Mouse (Mus musculus): ENCODE data around the gene Cfap44.

Cfap44 gene

DNA sequence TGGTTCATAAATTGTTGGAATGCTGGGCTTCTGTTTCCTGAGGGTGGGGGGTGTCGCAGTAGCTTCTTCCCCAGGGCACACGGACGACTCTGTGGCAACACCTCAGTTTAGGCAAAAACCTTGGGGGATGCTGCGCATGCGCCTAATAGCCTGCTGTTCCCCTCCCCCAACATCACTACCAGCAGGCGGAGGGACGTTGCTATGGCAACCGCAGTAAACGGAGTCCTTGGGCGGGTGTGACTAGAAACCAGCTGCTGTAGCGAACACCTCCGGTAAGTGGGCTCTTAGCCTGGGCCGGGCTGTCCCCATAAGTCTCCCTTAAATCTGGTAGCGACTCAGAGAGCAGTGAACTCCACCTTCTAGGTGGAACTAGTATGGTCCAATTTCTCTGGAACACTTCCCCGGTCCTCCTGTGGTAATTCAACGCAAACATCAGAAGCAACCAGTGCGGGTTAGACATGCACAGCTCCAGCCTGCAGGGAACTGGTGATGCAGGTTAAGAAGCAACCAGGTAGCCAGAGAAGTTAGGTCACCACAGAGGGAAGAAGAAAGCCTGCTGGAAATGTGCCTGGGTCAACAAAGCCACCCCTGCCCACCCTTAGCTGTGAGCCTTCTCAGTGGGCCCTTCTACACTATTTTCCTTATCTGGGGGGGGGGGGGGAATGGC, at the start of gene Cfap44:
Gene Cfap44 (plus strand): TSS at position 220 of the 667 bp plus-strand sequence.
- peak; percentile 82 for DNase-seq (ENCODE audit: low spot score)

DNA sequence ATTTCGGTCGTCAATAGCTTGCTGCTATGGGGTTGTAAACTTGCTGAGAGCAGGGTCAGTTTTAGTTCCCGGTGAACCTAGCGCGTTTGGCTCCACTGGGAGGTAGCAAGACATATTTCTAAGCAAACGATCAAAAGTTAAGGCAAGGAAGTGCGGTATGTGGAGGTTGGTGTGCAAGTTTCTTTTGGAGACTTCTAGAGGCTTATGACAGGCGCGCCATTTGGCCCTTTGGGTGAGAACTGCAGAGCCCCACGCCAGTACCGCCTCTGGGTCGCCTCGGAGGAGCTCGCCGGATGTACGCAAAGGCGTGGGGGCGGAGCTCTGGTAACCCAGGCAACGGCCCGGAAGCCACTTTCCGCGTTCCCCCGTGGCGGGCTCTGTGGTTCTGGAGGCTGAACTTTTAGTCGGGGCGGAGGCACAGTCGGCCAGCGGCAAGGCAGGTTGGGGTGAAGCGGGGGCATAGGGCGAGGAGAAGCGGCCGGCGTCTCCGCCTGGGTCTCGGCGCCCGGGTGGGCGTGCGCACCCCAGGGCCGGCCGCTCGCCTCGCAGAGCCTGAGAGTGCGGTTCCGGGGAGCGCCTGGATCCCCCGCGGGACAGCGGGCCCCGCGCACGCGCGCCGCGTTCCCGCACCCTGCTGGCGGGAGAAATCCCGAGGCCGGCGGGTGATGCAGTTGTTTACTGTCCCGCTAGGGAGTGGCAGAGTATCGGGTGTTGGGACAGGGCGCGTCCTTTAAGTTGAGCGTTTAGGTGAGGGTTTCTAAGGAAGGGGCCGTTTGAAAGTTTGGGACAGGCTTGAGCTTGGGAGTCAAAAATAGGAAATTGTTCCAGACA, 47.3 kb upstream of the Cfap44 start, which contains the start of gene Spice1:
Gene Spice1 (plus strand): TSS at position 51 of the 831 bp plus-strand sequence.
- peak; percentile 90 for DNase-seq (ENCODE audit: low spot score)

DNA sequence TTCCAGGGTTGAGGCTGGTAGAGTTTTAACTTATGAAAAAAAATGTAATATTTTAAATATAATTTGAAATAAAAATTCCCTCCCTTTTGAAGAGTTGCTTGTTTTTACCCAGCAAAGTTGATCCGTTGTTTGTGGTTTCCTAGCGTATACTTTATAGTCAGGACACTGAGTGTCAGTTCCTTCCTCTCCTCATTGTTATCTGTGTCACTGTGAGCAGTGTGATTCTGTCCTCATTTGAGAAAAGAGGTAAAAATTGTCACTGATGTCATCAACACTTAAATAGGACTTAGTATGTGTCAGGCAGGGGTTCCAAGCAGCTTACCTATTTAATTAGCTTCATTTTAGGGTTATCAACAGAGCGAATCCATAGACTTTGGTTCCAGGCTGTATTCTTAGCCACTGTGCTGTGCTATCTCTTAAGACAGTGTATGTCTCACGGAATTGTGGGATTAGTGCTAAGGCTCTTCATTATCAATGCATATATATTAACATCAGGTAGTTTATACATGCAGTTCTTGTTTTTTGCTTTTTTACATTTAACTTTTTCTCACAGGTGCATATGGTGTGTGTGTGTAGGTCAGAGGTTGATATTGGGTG, 44.7 kb upstream of the Cfap44 start:
- no peak for DNase-seq (ENCODE audit: low spot score)

DNA sequence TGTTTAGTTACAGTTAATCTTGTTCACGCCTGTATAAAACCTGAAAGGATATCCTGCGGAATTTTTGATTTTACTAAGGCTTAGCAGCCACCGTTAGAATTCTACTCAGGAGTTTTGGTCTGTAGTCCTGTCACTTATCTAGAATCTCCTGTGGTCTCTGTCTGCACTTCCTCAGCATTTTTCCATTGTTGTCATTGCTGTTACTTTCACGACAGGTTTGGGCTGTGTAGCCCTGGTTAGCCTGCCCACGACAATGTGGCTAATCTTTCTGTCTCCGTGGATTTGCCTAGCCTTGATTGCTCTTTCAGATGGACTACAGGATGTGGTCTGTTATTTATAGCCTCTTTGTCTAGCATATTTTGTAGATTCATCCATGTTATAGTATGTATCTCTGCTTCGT, 38.3 kb upstream of the Cfap44 start:
- DNase-seq (ENCODE audit: low spot score) = no peak

DNA sequence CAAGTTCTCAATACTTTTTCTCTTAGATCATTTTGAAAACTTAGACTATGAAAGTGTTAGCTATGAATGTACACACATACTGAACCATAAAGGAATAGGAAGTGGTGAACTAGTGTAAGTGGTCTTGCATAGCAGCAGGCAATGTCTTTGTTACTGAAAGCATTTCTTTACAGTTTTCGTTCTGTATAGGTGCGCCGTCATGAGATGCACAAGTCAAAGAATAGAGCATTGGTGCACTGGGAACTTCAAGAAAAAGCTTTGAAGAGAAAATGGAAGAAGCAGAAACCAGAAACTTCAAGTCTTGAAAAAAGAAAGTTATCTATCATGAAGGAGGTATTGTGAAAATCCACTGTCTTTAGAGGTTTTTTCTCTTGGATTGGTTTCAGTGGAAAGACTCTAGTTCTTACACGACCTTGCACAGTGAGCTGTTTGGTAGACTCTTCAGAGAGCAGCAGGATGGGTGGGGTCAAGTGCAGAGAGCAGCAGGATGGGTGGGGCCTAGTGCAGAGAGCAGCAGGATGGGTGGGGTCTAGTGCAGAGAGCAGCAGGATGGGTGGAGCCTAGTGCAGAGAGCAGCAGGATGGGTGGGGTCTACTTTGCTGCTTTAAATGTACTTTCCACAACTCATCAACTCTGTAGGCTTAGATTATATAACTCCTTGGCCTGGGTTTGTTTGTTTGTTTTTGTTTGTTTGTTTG, 36.9 kb upstream of the Cfap44 start:
- DNase-seq (ENCODE audit: low spot score) = no peak

DNA sequence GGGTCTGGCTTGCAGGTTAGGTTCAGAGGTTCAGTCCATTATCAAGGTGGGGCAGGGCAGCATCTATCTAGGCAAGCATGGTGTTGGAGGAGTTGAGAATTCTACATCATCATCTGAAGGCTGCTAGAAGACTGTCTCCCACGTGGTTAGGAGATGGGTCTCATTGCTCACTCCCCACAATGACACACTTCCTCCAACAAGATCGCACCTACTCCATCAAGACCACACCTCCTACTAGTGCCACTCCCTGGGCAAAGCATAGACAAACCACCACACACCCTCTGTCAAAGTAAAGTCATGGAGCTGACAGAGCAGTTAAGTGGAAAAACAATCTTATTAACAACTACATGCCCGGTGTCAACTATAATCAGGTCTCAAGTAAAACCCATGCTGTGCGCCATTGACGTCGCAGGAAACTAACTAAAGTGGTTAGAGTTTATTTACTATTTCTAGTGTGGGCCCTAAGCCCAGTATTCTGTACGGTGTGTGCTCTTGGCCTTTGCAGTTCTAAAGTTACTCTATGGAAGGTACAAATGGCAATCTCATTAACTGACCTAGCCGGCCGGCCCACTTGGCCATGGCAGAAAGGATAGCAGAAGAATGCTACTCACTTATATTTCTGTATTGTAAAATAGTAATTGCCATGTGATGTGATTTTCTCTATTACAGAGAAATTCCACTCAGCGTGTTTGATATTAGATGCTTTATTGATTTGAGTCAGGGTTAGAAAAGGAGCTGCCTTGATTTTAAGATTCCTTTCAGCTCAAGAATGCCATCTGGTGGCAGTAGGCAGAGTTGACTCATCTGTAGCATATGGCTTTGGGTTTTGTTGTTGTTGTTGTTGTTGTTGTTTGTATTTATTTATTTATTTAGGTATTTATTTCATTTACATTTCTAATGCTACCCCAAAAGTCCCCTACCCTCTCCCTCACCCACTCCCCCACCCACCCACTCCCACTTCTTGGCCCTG, 32.4 kb upstream of the Cfap44 start:
- peak; percentile 14 for DNase-seq (ENCODE audit: low spot score)

DNA sequence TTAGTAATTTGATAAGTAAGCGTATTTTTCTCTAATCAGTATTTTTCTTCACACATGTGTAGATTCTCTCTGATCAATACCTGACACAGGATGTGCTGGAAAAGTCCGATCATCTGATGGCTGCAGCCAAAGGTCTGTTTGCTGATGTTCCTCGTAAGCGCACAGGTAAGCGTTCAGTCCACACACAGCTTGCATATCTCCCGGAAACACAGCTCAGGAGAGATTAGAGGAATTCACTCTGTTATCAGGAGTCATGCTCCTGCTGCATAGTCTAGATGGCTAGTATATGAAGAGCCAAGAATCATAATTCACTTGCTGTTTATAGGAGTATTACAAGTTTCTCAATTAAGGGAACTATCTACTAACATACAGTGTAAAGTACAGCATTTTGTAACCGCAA, 29.1 kb upstream of the Cfap44 start:
- DNase-seq (ENCODE audit: low spot score) = no peak

DNA sequence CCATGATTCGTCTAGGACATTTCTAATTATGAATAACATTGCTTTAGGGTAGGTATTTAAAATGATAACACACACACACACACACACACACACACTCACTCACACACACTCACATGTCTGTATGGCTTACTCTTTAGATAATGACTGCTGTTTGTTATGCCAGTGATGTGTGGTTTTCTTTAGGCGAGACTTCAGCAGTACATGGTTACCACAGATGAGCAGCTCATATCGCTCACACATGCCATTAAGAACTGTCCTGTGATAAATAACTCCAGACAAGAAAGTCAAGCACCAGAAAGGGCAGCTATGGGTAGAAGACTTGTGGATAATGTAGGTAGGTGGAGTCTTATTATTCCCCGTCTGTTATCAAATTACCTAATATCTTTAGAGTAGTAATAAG, 19.1 kb upstream of the Cfap44 start:
- DNase-seq (ENCODE audit: low spot score) = no peak

DNA sequence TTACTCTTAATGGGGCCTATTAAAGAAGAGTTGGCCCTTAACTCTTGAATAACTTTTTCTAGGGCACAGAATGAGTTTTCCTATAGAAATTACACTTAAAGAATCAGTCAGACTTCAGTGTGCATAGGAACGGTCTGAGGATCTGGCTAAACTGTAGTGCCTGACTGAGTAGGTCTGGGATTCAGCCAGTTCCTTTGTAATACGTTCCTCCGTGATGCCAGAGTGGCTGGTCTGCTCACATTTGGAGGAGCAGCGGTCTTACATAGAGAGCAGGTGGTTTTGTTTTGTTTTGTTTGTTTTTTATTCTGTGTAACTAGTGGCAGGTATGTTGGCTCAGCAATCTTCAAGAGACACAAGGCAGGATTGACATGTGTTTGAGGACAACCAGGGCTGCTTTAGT, 14.6 kb upstream of the Cfap44 start:
- DNase-seq (ENCODE audit: low spot score) = no peak

DNA sequence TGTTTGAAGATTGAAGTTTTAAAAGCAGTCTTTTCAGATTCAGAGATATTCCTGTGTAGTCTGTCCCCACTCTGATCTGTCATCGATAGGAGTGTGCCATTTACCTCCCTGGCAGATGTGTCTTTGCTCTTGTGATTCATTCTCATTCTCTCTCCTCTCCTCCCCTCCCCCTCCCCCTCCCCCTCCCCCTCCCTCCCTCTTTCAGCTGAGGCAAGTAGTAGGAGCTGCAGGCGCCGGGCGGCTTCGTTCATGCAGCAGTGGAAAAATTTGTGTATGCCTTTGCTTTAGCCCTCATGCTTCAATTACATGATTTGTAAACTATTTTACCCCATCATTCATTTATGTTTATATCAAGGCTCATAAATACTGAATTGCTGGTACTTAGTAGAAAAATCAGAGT, 13.0 kb upstream of the Cfap44 start:
- no peak for DNase-seq (ENCODE audit: low spot score)

DNA sequence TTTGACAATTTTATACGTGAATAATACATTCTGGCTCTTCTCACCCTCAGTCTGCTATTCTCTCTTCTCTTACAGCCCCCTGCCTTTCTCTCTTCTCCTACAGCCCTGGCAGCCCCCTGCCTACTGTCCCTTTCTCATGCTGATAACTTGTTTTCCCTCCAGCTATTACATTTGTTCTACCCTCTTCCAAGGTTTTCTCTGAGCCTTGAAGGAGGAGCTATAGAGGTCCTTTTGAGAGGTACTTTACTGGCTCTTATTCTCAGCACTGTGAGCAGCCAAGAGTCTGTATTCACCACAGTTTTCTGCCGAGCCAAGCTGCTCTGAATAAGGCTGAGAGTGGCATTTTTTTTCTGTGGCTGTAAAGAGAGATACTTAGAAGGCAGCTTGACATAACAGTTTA, 11.0 kb upstream of the Cfap44 start:
- no peak for DNase-seq (ENCODE audit: low spot score)

DNA sequence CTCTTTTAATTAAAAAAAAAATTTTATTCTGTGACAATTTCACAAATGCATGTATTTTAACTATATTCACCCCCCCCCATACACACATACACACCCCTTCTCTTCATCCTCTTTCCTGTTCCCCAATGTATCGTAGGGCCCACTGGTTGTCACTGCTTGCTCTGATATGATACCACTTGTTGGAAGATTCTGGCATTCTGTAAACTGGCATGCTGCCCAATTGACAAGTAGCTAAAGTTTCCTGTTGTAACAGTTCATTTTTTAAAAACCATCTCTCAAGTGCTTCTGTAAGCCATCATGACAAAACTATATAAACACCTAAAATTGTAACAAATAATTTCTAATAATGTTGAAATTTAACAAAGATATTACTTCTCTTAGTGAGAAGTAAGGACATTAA, 10.3 kb upstream of the Cfap44 start:
- no peak for DNase-seq (ENCODE audit: low spot score)

DNA sequence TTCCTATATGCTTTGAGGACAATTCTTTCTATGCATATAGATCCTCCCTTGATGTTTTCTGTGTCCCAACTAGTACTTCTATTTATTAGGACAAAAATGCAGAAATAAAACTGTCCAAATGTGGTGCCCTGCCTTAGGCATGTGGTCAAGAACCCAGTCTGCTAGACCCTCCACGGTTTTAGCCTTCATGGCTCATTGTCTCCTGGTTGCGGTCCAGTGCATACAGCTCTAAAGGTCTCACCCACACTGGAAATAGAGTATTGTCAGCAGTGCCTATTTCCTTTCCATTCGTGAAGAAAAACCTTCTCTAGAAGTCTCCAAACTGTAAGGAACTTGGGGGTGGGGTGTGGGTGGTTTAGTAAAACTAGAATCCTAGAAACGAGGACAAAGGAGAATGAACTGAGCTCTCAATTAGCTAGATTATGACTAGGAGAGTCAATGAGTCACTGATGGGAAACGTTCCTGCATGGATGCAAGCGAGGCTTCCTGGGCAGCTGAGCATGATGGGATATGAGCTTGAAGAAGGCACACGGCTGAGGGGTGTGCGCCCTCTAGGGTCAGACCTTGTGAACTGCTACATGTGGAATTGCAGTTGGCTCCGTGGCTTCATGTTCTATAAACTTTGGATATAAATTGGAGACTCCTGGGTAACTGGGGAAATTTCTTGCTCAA, 2.6 kb upstream of the Cfap44 start:
- peak; percentile 65 for DNase-seq (ENCODE audit: low spot score)

DNA sequence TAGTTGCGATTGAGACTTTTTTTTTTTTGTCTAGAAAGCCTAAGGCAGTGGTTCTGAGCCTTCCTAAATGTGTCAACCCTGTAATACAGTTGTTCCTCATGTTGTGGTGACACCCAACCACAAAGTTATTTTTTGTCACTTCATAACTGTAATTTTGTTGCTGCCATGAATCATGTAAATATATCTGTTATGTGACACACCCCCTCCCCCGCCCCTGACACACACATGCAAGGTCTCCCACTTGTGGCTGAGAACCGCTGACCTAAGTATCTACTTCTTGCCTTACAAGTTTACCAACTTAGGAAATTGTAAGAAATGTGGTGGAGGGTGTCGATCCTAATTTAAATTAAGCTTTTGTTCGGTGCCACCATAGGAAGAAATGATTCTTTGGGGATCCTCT, 10.3 kb downstream of the Cfap44 start:
- no peak for DNase-seq (ENCODE audit: low spot score)

DNA sequence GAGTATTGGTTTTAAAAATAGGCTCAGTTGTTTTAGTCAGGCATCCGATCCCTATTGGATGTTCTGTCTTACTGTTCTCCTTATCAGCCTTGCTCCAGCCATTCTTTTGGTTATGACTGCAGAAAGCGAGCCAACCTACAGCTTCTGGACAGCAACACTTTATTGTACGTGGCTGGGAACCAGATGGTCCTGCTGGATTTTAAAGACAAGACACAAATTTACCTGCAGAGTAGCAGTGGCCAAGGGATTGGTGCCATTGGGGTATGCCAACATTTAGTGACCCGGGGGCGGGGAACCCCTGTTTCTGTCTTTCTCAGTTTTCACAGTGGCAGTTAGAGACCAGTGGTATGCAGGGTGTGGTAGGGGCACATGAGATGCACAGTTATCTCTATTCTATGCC, 12.6 kb downstream of the Cfap44 start:
- DNase-seq (ENCODE audit: low spot score) = no peak

DNA sequence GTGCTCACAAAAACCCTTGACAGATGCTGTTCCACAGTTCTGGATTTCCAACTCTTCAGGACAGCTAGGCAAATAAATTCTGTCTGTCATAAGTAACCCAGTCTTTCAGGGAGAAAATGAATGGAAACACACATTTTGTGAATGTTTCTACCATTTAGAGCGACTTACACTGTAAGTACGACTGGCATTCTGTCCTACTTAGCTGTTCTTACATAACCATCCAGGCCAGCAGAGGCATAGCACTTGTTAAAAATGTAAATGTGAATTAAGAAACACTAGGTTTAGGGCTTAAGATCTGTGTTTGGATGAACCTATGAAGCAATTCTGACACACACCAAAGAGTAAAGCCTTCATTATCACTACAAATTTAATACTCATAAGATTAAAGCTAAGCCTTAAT, 13.7 kb downstream of the Cfap44 start:
- no peak for DNase-seq (ENCODE audit: low spot score)

DNA sequence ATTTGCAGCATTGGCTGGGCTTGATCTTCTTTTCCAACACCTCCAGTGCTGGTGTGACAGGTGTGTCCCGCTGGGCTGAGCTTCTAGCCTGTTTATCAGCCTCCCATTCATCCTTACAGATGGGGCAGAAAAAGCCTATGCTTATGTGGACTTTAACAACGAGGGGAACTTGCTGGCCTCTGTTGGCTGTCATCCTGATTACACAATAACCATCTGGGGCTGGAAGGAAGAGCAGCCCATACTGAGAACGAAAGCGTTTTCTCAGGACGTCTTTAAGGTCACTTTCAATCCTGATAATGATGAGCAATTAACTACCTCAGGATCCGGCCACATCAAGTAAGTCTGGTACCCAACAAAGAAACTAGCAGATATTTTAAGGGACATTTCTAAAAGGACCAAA, 15.6 kb downstream of the Cfap44 start:
- DNase-seq (ENCODE audit: low spot score) = no peak

DNA sequence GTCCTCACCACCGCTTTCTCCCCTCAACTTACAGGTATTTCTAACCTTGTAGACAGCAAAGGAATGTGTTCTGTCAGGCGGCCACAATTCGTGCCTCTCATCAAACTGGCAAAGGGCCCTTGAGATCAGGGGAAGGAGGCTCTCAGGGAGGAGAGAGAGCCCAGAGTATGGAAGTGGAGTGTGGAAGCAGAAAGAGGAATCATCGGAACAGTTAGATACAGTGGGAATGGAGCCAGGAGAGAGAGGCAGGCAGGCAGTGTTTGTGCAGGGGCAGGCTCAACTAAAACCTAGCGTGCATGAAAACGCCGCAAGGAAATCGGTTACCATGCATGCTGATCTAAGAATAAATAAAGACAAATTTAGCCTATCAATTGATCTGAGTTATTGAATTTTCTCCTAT, 23.0 kb downstream of the Cfap44 start:
- DNase-seq (ENCODE audit: low spot score) = no peak

DNA sequence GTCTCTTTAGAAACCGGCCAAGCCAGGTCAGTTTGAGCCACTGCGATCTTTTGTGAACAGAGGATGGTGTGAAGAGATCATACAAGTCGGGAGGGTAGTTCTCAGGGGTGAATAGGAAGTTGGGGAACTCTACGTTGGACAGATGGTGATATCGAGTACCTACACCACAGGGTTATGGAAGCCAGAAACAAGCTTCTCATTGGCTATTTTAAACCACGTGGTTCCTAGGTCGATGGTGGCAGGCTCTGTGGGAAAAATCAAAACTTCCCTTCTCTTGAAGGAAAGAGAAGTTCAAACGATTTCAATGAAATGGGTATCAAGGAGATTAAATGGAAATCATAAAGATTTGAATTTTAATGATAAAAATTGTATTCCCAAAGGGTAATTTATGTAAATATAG, 27.1 kb downstream of the Cfap44 start:
- DNase-seq (ENCODE audit: low spot score) = no peak

DNA sequence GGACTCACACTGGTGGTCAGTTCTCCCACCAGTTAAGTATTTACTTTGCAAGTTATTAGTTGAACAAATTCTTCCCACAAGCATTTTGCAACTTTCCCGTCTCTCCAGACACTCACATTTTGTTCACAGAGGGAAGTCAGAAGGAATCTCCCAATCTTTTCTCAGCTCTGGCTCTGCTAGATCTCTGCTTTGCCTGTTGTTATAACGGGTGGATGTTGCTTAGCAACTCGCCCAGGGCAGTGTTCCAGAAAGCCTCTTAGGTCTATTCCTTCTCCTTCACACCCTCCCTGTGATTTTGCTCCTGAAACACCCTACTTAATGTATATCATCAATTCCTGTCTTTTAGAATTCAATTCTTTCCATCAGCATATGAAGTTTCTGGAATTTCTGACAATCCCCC, 28.9 kb downstream of the Cfap44 start:
- DNase-seq (ENCODE audit: low spot score) = peak; percentile 22

DNA sequence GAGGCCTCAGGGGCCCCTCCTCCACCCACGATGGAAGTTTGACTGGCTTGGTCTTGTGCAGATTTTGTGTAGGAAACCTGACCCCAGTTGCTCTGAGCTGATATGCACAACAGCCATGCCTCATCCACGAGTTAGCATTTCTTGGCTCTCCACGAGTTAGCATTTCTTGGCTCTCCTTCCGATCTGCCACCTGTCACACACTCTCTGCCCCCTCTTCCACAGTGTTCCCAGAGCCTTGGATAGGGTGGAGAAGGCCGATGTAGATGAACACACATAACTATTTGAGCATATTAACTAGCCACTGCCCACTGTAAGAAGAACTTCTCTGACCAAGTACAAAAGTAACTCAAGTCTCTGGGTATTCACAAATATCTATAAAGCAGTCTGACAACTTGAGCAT, 33.9 kb downstream of the Cfap44 start:
- no peak for DNase-seq (ENCODE audit: low spot score)

Data from MN1 (cell line).